In the genomic region with DNA sequence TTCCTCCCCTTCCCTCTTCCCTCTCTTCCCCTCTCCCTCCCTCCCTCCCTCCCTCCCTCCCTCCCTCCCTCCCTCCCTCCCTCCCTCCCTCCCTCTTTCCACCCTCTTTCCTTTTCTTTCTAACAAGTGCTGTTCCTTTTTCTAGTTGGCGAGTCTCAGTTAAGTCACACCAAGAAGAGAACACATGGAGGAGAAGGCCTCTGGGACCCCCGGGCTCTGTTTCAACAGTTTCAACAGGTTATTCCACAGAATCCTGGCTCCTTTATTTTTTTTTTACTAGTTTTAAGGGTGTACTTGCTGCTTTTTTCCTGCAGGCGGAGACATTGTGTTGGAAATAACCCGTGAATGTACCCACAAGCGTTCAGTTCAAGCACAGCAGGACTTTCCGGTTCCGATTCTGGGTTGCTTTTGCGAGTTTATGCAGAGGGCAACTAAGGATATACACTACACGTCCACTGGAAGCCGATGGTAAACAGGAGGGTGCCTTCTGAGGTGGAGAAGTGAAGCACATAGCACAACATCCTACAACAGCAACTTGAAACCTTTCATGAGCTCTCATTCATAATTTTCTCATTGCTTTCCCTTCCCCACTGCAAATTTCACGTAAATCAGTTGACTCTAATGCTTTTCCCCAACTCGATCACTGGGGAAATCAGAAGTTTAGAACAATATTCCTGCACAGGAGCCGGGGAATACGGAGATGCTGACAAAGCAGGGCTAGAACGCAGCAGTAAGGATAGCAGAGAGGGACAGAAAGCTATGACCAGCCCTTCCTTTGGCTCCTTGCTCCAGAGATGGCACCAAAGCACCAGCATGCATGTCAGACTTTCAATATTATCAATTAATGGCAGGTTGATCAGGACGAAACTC, we compare ENCODE assay signal across 8 mouse cellular contexts. TPM values are rescaled to one million over a fixed set of nuclear protein-coding genes. Genes with fewer than 3 reads are reported as not detected.
DNase-seq lines count a peak whose midpoint lies in the region; TF ChIP-seq lines count a peak whose summit lies in the region.

No protein-coding gene starts in this region.

- WGBS in macrophage (ENCODE audit: missing documents): 4% methylated on average over 16 of the region's 16 CpGs

- intact Hi-C loops in gastrocnemius, adult 2 months (cut with DNase I): loop anchor here (1.0 kb wide), 2 partner anchors 74 to 302 kb away; no protein-coding TSS in a partner anchor
- intact Hi-C loops in left cerebral cortex, adult 2 months (cut with DNase I): loop anchor here (1.0 to 5.0 kb wide), 5 partner anchors 74 to 1301 kb away; partner anchors contain the start of genes Lpxn, Olfr1499 and Zfp91

- no peaks in the 10 kb centered on the region for H3K36me3 ChIP-seq in macrophage (ENCODE audit: inconsistent target)

- H3K4me3 ChIP-seq in gastrocnemius, adult 2 months: peak overlapping the region; percentile 73
- peak overlapping the region; percentile 67 for H3K4me3 ChIP-seq in left cerebral cortex, adult 2 months
- H3K4me3 ChIP-seq in macrophage (ENCODE audit: inconsistent target): peak overlapping the region; percentile 50

- H3K79me2 ChIP-seq in macrophage (ENCODE audit: inconsistent target): no peaks in the 10 kb centered on the region

- DNase-seq in T-cell, adult 2 months (ENCODE audit: low spot score): peak; percentile 62
- DNase-seq in cerebellum, postnatal 25 days: peak; percentile 69 to 71
- peak; percentile 40 for DNase-seq in gastrocnemius, adult 2 months
- peak; percentile 66 for DNase-seq in hindlimb bud, embryonic 11.5 days (ENCODE audit: extremely low spot score, low read depth, low spot score)
- peak; percentile 57 to 60 for DNase-seq in left cerebral cortex, adult 2 months (ENCODE audit: extremely low spot score in 1 of 2, low spot score in 2 of 2)
- peak; percentile 71 to 76 for DNase-seq in right cerebral cortex, adult 2 months (ENCODE audit: low spot score in 2 of 2)
- DNase-seq in urinary bladder, postnatal 36 days (ENCODE audit: low spot score in 2 of 2): peak; percentile 44 to 67

- TF ChIP-seq CTCF in gastrocnemius, adult 2 months (IDR thresholded peaks at IDR 0.05): peak; percentile 83
- peak; percentile 77 for TF ChIP-seq CTCF in left cerebral cortex, adult 2 months (IDR thresholded peaks at IDR 0.05)

- peak overlapping the region; percentile 57; the same call in 1 of the 2 replicates for H3K27ac ChIP-seq in gastrocnemius, adult 2 months
- peak overlapping the region; percentile 63 for H3K27ac ChIP-seq in left cerebral cortex, adult 2 months
- H3K27ac ChIP-seq in macrophage: peak overlapping the region; percentile 72

RNA-seq across cellular contexts. Expression of gene Dtx4, which starts 16.7 kb away (rescaled TPM):
- total RNA-seq in gastrocnemius, adult 2 months (2021): 1 to 10 TPM; 3.9 to 4.2 TPM
- 10 to 100 TPM; 36.0 to 36.3 TPM for total RNA-seq in left cerebral cortex, adult 2 months (2021)
- 100 to 1,000 TPM in 4 of 26 experiments, 10 to 100 TPM in 14, 1 to 10 TPM in 8; 7.0 to 144 (median 22.3) TPM for total RNA-seq in macrophage (2018; cell fraction: chromatin; rRNA removed)
- total RNA-seq in macrophage (2018; cell fraction: cytosol; rRNA removed): 10 to 100 TPM; 10.2 to 96.6 (median 29.8) TPM
- total RNA-seq in macrophage (2018; cell fraction: nucleus; rRNA removed): 100 to 1,000 TPM in 3 of 26 experiments, 10 to 100 TPM in 21, 1 to 10 TPM in 2; 8.5 to 133 (median 28.5) TPM
- 17.5 to 35.6 TPM (median 30.8 TPM) in 3 replicates for polyA plus RNA-seq in macrophage (2018)

RNA-seq across cellular contexts. Expression of gene Fam111a, which starts 27.6 kb away (rescaled TPM):
- total RNA-seq in gastrocnemius, adult 2 months (2021): 1 to 10 TPM; 2.1 to 2.4 TPM
- total RNA-seq in left cerebral cortex, adult 2 months (2021): 1 to 10 TPM; 1.5 to 2.2 TPM
- total RNA-seq in macrophage (2018; cell fraction: chromatin; rRNA removed): 10 to 100 TPM in 25 of 26 experiments, 1 to 10 TPM in 1; 7.4 to 79.6 (median 40.6) TPM
- total RNA-seq in macrophage (2018; cell fraction: cytosol; rRNA removed): 10 to 100 TPM; 36.0 to 74.7 (median 60.7) TPM
- 100 to 1,000 TPM in 2 of 26 experiments, 10 to 100 TPM in 24; 26.5 to 166 (median 46.1) TPM for total RNA-seq in macrophage (2018; cell fraction: nucleus; rRNA removed)
- polyA plus RNA-seq in macrophage (2018): 55.9 to 176 TPM (median 125 TPM) in 3 replicates

RNA-seq across cellular contexts. Expression of gene Mpeg1, which starts 57.3 kb away (rescaled TPM):
- total RNA-seq in gastrocnemius, adult 2 months (2021): 1 to 10 TPM in 1 of 2 experiments, under 1 TPM in 1; 0.98 to 1.1 TPM
- total RNA-seq in left cerebral cortex, adult 2 months (2021): 1 to 10 TPM; 6.8 to 7.4 TPM
- 100 to 1,000 TPM; 252 to 707 (median 456) TPM for total RNA-seq in macrophage (2018; cell fraction: chromatin; rRNA removed)
- total RNA-seq in macrophage (2018; cell fraction: cytosol; rRNA removed): 1,000 to 10,000 TPM; 1,942 to 3,390 (median 2,625) TPM
- 1,000 to 10,000 TPM in 25 of 26 experiments, 100 to 1,000 TPM in 1; 793 to 4,386 (median 3,068) TPM for total RNA-seq in macrophage (2018; cell fraction: nucleus; rRNA removed)
- 2,177 to 2,766 TPM (median 2,684 TPM) in 3 replicates for polyA plus RNA-seq in macrophage (2018)

Comparison
In these comparisons a context has a peak if more than half of its experiments do, and no peak if none do; other contexts are left out.
1. Peak in every context shown above with its lines: DNase-seq, H3K4me3 ChIP-seq and H3K27ac ChIP-seq.
2. RNA of gene Dtx4, which starts 16.7 kb away (total RNA-seq): 36.0 to 36.3 TPM in left cerebral cortex, adult 2 months; 3.9 to 4.2 TPM in gastrocnemius, adult 2 months; every median in the first group is over 4 times any median in the second.